Mouse (Mus musculus) cerebellum, adult 9-11 months (tissue): Measurements from ENCODE around the gene Fbxl20.

ENCODE experiments used
- DNase-seq: peaks from one replicate; pipeline ENCODE4 v3.0.0; 2022

The Fbxl20 gene

GRCm38 (mm10) chr11:98046466-98046865 lies 103.7 kb downstream of the Fbxl20 start:
- DNase-seq: peak; percentile 40

DNA sequence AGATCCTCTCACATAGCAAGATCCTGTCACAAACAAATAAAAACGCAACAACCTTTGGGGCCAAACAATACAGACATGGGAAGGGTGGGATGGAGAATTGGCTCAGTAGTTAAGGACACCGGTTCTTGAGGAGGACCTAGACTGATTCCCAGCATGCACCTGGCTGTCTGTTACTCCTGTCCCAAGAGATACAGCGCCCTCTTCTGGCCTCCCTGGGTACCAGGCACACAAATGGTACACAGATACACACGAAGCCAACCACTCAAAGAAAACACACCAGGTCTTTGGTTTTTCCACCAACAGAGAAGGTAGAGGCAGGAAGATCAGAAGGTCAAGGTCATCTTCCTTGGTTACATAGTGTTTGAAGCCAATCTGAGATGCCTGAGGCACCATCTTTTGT lies 104.6 kb downstream of the Fbxl20 start:
- DNase-seq: peak; percentile 53

DNA sequence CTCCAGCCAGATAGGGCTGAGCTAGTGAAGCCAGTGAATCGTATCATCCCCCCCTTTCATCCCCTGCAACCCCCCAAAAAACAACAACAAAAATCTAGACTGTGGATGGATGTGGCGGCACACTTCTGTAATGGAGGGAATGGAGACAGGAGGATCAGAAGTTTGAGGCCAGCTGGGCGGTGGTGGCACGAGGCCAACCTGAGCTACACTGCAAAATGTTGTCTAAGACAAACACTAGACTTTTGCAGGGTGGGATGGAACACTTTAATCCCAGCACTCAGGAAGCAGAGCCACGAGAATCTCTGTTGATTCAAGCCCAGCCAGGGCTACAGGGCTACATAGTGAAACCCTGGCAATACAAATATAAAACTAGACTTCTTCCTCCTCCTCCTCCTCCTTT lies 106.1 kb downstream of the Fbxl20 start:
- peak; percentile 49 for DNase-seq

DNA sequence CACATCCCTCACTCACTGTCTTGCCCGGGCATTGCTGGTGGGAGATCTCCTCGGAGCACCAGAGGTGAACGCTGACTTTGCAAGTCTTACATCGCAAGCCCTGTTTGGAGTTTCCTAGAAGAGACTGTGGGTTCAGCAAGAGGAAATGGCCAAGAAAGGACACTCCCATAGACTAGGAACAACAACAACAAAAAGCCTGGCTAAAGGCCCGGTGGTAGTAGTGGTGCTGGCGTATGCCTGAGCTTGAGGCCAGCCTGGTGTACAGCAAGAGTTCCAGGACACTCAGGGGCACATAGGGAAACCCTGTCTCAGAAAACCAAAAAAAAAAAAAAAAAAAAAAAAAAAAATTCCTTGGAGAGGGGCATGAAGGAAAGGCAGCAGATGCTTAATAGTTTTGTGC lies 107.5 kb downstream of the Fbxl20 start:
- DNase-seq: peak; percentile 35

DNA sequence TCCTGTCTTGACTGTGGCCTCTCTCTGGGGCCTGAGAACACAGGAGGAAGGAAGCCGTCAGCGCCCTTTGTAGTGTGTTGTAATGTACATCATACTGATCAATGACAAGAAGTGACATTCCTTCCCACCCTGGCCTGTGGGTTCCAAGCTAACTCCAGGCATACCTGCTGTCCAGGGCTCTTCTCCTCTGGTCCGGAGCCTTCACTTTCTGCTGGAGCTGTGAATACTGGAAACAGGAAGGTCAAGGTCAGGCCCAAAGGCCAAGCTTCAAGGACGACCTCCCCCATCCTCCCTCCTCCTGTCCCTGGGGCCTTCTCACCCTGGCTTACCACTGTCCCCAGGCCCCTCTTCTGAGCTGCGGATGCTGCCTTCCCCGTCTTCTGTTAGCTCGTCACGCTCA lies 109.2 kb downstream of the Fbxl20 start:
- DNase-seq: no peak

- DNase-seq: no peak
Observed at GRCm38 (mm10) chr11:98037871-98038270, 112.3 kb downstream of the Fbxl20 start.

GRCm38 (mm10) chr11:98035977-98036377 lies 114.2 kb downstream of the Fbxl20 start:
- peak; percentile 82 for DNase-seq

DNA sequence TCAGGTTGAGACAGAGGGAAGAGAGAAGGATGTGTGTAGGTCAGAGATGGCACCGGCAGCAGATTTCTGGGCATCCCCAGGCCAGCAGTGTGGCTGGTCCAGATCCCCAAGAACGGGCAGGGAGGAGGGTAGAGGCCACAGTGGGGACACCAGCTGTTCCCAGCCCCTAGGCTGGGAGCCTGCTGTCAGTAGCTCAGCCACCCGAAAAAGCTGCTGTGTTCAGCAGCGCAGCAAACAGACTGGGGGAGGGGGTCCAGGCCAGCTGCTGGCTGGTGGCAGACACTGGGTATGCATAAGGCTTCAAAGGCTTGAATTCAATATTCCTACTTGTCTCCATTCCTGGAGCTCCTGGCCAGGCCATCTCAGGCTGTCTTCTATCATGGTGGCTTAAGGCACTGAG lies 115.4 kb downstream of the Fbxl20 start:
- DNase-seq: no peak

DNA sequence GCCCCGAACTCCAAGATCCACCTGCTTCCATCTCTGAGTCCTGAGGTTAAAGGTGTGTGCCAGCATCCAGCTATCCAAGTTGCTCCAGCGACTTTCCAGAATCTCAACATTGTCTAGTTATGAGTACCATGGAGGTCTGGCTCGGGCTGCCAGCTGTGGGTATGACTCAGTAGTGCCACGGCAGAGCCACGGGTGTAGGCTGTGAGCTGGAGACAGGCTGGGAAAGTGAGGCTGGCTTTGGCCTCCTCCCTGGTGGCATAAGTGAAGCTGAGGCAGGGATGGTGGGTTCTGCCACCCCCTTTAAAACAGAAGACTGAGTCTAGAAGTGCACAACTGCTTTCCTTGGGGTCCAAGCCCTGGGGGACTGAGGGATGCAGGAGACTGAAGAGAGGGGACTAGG lies 116.1 kb downstream of the Fbxl20 start:
- no peak for DNase-seq
